Mouse (Mus musculus) C2C12 (cell line): ENCODE data around the gene Pde1c.

Experiments used
- CEBPB ChIP-seq: IDR thresholded peaks from one replicate; pipeline ENCODE4 v1.6.1; 2011; ENCODE audit warnings: low read depth, mild to moderate bottlenecking, control low read depth, moderate library complexity
- CTCF ChIP-seq: IDR thresholded peaks from one replicate; pipeline ENCODE4 v1.5.1; 2011; ENCODE audit not compliant: control insufficient read depth, insufficient read depth, insufficient read length
- FOSL1 ChIP-seq: IDR thresholded peaks from one replicate; pipeline ENCODE4 v1.8.0; 2011; ENCODE audit warnings: mild to moderate bottlenecking, low read length; ENCODE audit not compliant: poor library complexity, insufficient read depth, severe bottlenecking
- MAX ChIP-seq: IDR thresholded peaks from one replicate; pipeline ENCODE4 v1.6.1; 2011; ENCODE audit warnings: mild to moderate bottlenecking, control low read depth
- MYOD1 ChIP-seq: IDR thresholded peaks from one replicate; pipeline ENCODE4 v1.6.1; 2011; ENCODE audit warnings: low read depth; ENCODE audit not compliant: control insufficient read depth, insufficient read length
- MYOG ChIP-seq: IDR thresholded peaks from one replicate; pipeline ENCODE4 v1.6.1; 2011; ENCODE audit not compliant: control insufficient read depth, insufficient read length; ENCODE audit errors: extremely low read depth
- USF1 ChIP-seq: IDR thresholded peaks from one replicate; pipeline ENCODE4 v1.6.1; 2011; ENCODE audit warnings: low read depth, mild to moderate bottlenecking, control low read depth, moderate library complexity

GRCm38 (mm10) chr6:56416191-56416590, 152.7 kb downstream of the Pde1c start:
- TF ChIP-seq CTCF: no peak
- TF ChIP-seq FOSL1: no peak
- no peak for TF ChIP-seq USF1
- no peak for TF ChIP-seq MYOD1
- TF ChIP-seq MAX: no peak
- no peak for TF ChIP-seq MYOG
- TF ChIP-seq CEBPB: no peak
